Mouse (Mus musculus): ENCODE results near the gene Abcb11.

The Abcb11 gene

GRCm38 (mm10) chr2:69188732-69189131, 153.7 kb downstream of the Abcb11 start:
- no peak for DNase-seq (ENCODE audit: low read depth, low spot score)
